Mouse (Mus musculus): ENCODE data around the gene H2-Eb1.

GRCm38 (mm10) chr17:34263811-34264371 lies 41.8 kb upstream of the H2-Eb1 start:
- TF ChIP-seq CTCF (IDR thresholded peaks at IDR 0.05; ENCODE audit: extremely low read depth, insufficient read length, insufficient replicate concordance, low read depth, low read length): peak; percentile 56; the same call in 1 of the 2 replicates
- TF ChIP-seq POLR2A (IDR thresholded peaks at IDR 0.05; ENCODE audit: low read depth, low read length): no peak
